ENCODE assay signal across 10 mouse cellular contexts in genomic region chr2:153526850-153527530, GRCm38 (mm10). TPM values are rescaled to one million over a fixed set of nuclear protein-coding genes. Genes with fewer than 3 reads are reported as not detected.
DNase-seq lines count a peak whose midpoint lies in the region; ATAC-seq and TF ChIP-seq lines count a peak whose summit lies in the region.
"Had no signal": no experiment of that assay in that cellular context is flagged by ENCODE, and none has a peak within 500 bp of the region (broad histone marks: within the 10 kb centered on the region; RNA-seq: fewer than 3 reads in every experiment).

No protein-coding gene starts in this region.

- no peak for DNase-seq in heart, postnatal 36 days
- DNase-seq in MEL (ENCODE audit: low read depth, low spot score): no peak
- DNase-seq in midbrain, embryonic 11.5 days (ENCODE audit: low spot score, missing footprints): peak; percentile 91
- DNase-seq in gastrocnemius, adult 8-10 months (ENCODE audit: low spot score in 2 of 2): no peak
- DNase-seq in natural killer cell, adult 2 months (ENCODE audit: low spot score in 2 of 2): no peak
- DNase-seq: heart, postnatal 14 days had no signal

- intact Hi-C loops in heart, postnatal 36 days (cut with DNase I): no loop called here

- H3K27me3 ChIP-seq in heart, embryonic 11.5 days (ENCODE audit: control insufficient read depth, insufficient read depth, low read length): peaks cover 8% of the 10 kb centered on the region; the same call in 1 of the 2 replicates
- no peaks in the 10 kb centered on the region for H3K27me3 ChIP-seq in MEL (ENCODE audit: control insufficient read depth in 1 of 2, insufficient read depth in 2 of 2, low read length in 2 of 2)
- H3K27me3 ChIP-seq in hindbrain, embryonic 12.5 days: peaks cover 16% of the 10 kb centered on the region
- H3K27me3 ChIP-seq in midbrain, embryonic 11.5 days (ENCODE audit: control insufficient read depth, insufficient read depth, low read length): peaks cover 17% of the 10 kb centered on the region

- peaks cover 12% of the 10 kb centered on the region for H3K79me2 ChIP-seq in MEL (ENCODE audit: control insufficient read depth, insufficient read depth, low read length, poor library complexity)

- peak overlapping the region; percentile 96 for H3K4me2 ChIP-seq in heart, embryonic 11.5 days
- peak overlapping the region; percentile 95 for H3K4me2 ChIP-seq in hindbrain, embryonic 12.5 days (replicated peaks)
- peak overlapping the region; percentile 96 for H3K4me2 ChIP-seq in midbrain, embryonic 11.5 days

- peaks cover 60% of the 10 kb centered on the region for H3K4me1 ChIP-seq in heart, embryonic 11.5 days (ENCODE audit: control insufficient read depth, insufficient read depth, low read length)
- H3K4me1 ChIP-seq in MEL (ENCODE audit: control insufficient read depth in 1 of 2, insufficient read depth in 2 of 2, low read length in 2 of 2): peaks cover 18 to 29% of the 10 kb centered on the region in 2 experiments
- peaks cover 64% of the 10 kb centered on the region for H3K4me1 ChIP-seq in hindbrain, embryonic 12.5 days
- peaks cover 42% of the 10 kb centered on the region for H3K4me1 ChIP-seq in midbrain, embryonic 11.5 days (ENCODE audit: control insufficient read depth, insufficient read depth, low read length)

- H3K9ac ChIP-seq in heart, embryonic 11.5 days (ENCODE audit: low read depth, low read length): peak overlapping the region; percentile 3; the same call in 1 of the 2 replicates
- peak overlapping the region; percentile 28 for H3K9ac ChIP-seq in MEL (ENCODE audit: control insufficient read depth, low read depth, low read length, poor library complexity, severe bottlenecking)
- H3K9ac ChIP-seq in hindbrain, embryonic 12.5 days: peak overlapping the region; percentile 90; the same call in 1 of the 2 replicates
- H3K9ac ChIP-seq in midbrain, embryonic 11.5 days (ENCODE audit: low read length): peak overlapping the region; percentile 27; the same call in 1 of the 2 replicates

- 0 out of 2 replicates have a peak overlapping the region, but pooled peaks have one; percentile 71 for H3K4me3 ChIP-seq in heart, embryonic 11.5 days (ENCODE audit: low read depth, low read length)
- no peak overlapping the region for H3K4me3 ChIP-seq in MEL (ENCODE audit: control insufficient read depth in 1 of 2, insufficient read depth in 1 of 2, low read depth in 2 of 2, low read length in 2 of 2)
- H3K4me3 ChIP-seq in hindbrain, embryonic 12.5 days: peak overlapping the region; percentile 82; the same call in 1 of the 2 replicates
- peak overlapping the region; percentile 77 for H3K4me3 ChIP-seq in midbrain, embryonic 11.5 days (ENCODE audit: low read depth, low read length)
- H3K4me3 ChIP-seq: myocyte had no signal

- H3K36me3 ChIP-seq in heart, embryonic 11.5 days (ENCODE audit: control insufficient read depth, insufficient read depth, low read length): no peaks in the 10 kb centered on the region
- H3K36me3 ChIP-seq in MEL (ENCODE audit: control insufficient read depth in 1 of 2, insufficient read depth in 2 of 2, low read length in 2 of 2): peaks cover 0 to 22% of the 10 kb centered on the region in 2 experiments; a peak in 2 of 4 replicates
- no peaks in the 10 kb centered on the region for H3K36me3 ChIP-seq in hindbrain, embryonic 12.5 days
- H3K36me3 ChIP-seq in midbrain, embryonic 11.5 days (ENCODE audit: control insufficient read depth, insufficient read depth, low read length): no peaks in the 10 kb centered on the region

- no peaks in the 10 kb centered on the region for H3K9me3 ChIP-seq in heart, embryonic 11.5 days (replicated peaks; ENCODE audit: control insufficient read depth, low read length)
- H3K9me3 ChIP-seq in MEL (replicated peaks; ENCODE audit: insufficient read depth, low read length): no peaks in the 10 kb centered on the region
- no peaks in the 10 kb centered on the region for H3K9me3 ChIP-seq in hindbrain, embryonic 12.5 days (replicated peaks)
- H3K9me3 ChIP-seq in midbrain, embryonic 11.5 days (ENCODE audit: control insufficient read depth, low read length): no peaks in the 10 kb centered on the region

- WGBS in heart, embryonic 11.5 days (ENCODE audit: insufficient replicate concordance): 57% methylated on average over 9 of the region's 9 CpGs
- WGBS in hindbrain, embryonic 12.5 days: 50% methylated on average over 9 of the region's 9 CpGs
- 40% methylated on average over 9 of the region's 9 CpGs for WGBS in midbrain, embryonic 11.5 days

- TF ChIP-seq POLR2A in MEL (IDR thresholded peaks at IDR 0.05; ENCODE audit: control insufficient read depth in 1 of 2, insufficient read depth in 1 of 2, low read depth in 1 of 2, low read length in 2 of 2, poor library complexity in 1 of 2): no peak

- no peak for TF ChIP-seq CTCF in MEL (IDR thresholded peaks at IDR 0.05 in 2 of 3, conservative IDR thresholded peaks at IDR 0.05 in 1 of 3; ENCODE audit: control insufficient read depth in 1 of 3, insufficient read depth in 1 of 3, low read depth in 2 of 3, low read length in 3 of 3, poor library complexity in 1 of 3, severe bottlenecking in 1 of 3)

- TF ChIP-seq EP300 in MEL (IDR thresholded peaks at IDR 0.05; ENCODE audit: low read depth in 1 of 2, low read length in 2 of 2): no peak

- ATAC-seq in heart, embryonic 11.5 days (replicated peaks; ENCODE audit: insufficient number of reproducible peaks, low FRiP score, low TSS enrichment): no peak
- no peak for ATAC-seq in hindbrain, embryonic 12.5 days (ENCODE audit: low FRiP score)
- no peak for ATAC-seq in midbrain, embryonic 11.5 days (ENCODE audit: low FRiP score)
- no peak for ATAC-seq in activated CD4-positive, CD25-positive, alpha-beta regulatory T cell, adult 4 months

- no peak for TF ChIP-seq RAD21 in MEL (IDR thresholded peaks at IDR 0.05; ENCODE audit: low read depth, low read length)

- peak overlapping the region; percentile 86 for H3K27ac ChIP-seq in heart, embryonic 11.5 days (ENCODE audit: low read depth, low read length)
- H3K27ac ChIP-seq in MEL (ENCODE audit: control insufficient read depth, low read depth, low read length): peak overlapping the region; percentile 60
- peak overlapping the region; percentile 97 for H3K27ac ChIP-seq in hindbrain, embryonic 12.5 days
- H3K27ac ChIP-seq in midbrain, embryonic 11.5 days (ENCODE audit: low read depth, low read length): peak overlapping the region; percentile 85

TF ChIP-seq in MEL, 35 proteins besides CTCF, POLR2A, EP300 and RAD21:
- TF ChIP-seq GATA1 (IDR thresholded peaks at IDR 0.05; ENCODE audit: low read depth, low read length) (no peak), SIN3A (IDR thresholded peaks at IDR 0.05; ENCODE audit: low read length) (no peak), E2F4 (IDR thresholded peaks at IDR 0.05; ENCODE audit: borderline replicate concordance, low read depth, low read length) (no peak), NELFE (IDR thresholded peaks at IDR 0.05; ENCODE audit: low read depth, low read length) (no peak), SMC3 (IDR thresholded peaks at IDR 0.05; ENCODE audit: low read depth, low read length) (no peak), POLR2AphosphoS2 (IDR thresholded peaks at IDR 0.05; ENCODE audit: low read length) (no peak), JUND (IDR thresholded peaks at IDR 0.05; ENCODE audit: low read depth, low read length) (no peak), HCFC1 (IDR thresholded peaks at IDR 0.05; ENCODE audit: low read depth, low read length) (no peak), NRF1 (IDR thresholded peaks at IDR 0.05; ENCODE audit: insufficient read depth, low read depth, low read length, poor library complexity, severe bottlenecking) (no peak), MEF2A (IDR thresholded peaks at IDR 0.05; ENCODE audit: extremely low read depth, insufficient replicate concordance, low read depth, low read length, poor library complexity, severe bottlenecking) (no peak), TBP (IDR thresholded peaks at IDR 0.05; ENCODE audit: low read depth, low read length) (no peak), ZNF384 (IDR thresholded peaks at IDR 0.05; ENCODE audit: low read depth, low read length) (no peak)

RNA-seq across cellular contexts. Expression of gene Nol4l, which starts 2.8 kb away (rescaled TPM):
- 16.0 and 16.7 TPM in 2 replicates for polyA plus RNA-seq in heart, embryonic 11.5 days (2014; fragmentation: Nextera tagmentation; extraction: Ambion mirVana)
- 1 to 10 TPM; 3.9 to 4.0 TPM for total RNA-seq in heart, postnatal 36 days (2021)
- 4.4 and 4.5 TPM in 2 replicates for total RNA-seq in MEL (2012; rRNA removed)
- polyA plus RNA-seq in MEL (2012; ENCODE audit: insufficient read depth in 1 of 2, insufficient read length in 2 of 2, low read depth in 1 of 2, low replicate concordance in 2 of 2, missing spikeins in 1 of 2): 1 to 10 TPM in 1 of 2 experiments, not detected in 1; 7.1 TPM
- 33.9 and 36.8 TPM in 2 replicates for polyA plus RNA-seq in hindbrain, embryonic 12.5 days (2016; fragmentation: Nextera tagmentation; extraction: Ambion mirVana)
- 19.5 and 19.9 TPM in 2 replicates for polyA plus RNA-seq in midbrain, embryonic 11.5 days (2014; fragmentation: Nextera tagmentation; extraction: Ambion mirVana)
- under 1 TPM; 0.29 to 0.94 (median 0.41) TPM for total RNA-seq in gastrocnemius, adult 8-10 months (2022)
- polyA plus RNA-seq in activated CD4-positive, CD25-positive, alpha-beta regulatory T cell, adult 4 months (2017; shearing (Covaris generic)): 1 to 10 TPM; 2.7 to 3.5 TPM

RNA-seq across cellular contexts. Expression of gene 4930404H24Rik, which starts 34.4 kb away (rescaled TPM):
- polyA plus RNA-seq in heart, embryonic 11.5 days (2014; fragmentation: Nextera tagmentation; extraction: Ambion mirVana): not detected in 2 replicates
- total RNA-seq in heart, postnatal 36 days (2021): not detected
- not detected in 2 replicates for total RNA-seq in MEL (2012; rRNA removed)
- under 1 TPM in 1 of 2 experiments, not detected in 1; 0.24 TPM for polyA plus RNA-seq in MEL (2012; ENCODE audit: insufficient read depth in 1 of 2, insufficient read length in 2 of 2, low read depth in 1 of 2, low replicate concordance in 2 of 2, missing spikeins in 1 of 2)
- polyA plus RNA-seq in hindbrain, embryonic 12.5 days (2016; fragmentation: Nextera tagmentation; extraction: Ambion mirVana): not detected in 2 replicates
- not detected in 2 replicates for polyA plus RNA-seq in midbrain, embryonic 11.5 days (2014; fragmentation: Nextera tagmentation; extraction: Ambion mirVana)
- not detected for total RNA-seq in gastrocnemius, adult 8-10 months (2022)
- polyA plus RNA-seq in activated CD4-positive, CD25-positive, alpha-beta regulatory T cell, adult 4 months (2017; shearing (Covaris generic)): not detected
- total RNA-seq: heart, postnatal 14 days had no signal
- polyA plus RNA-seq: myocyte had no signal

Comparison
In these comparisons a context has a peak if more than half of its experiments do, and no peak if none do; other contexts are left out.
1. H3K4me3 ChIP-seq: peak in heart, embryonic 11.5 days (single experiment), hindbrain, embryonic 12.5 days (single experiment) and midbrain, embryonic 11.5 days (single experiment); none in MEL (0 of 2).
2. H3K9ac ChIP-seq: peak in every context shown above with its lines; median percentile 90 in hindbrain, embryonic 12.5 days; 28 in MEL; 27 in midbrain, embryonic 11.5 days; 3 in heart, embryonic 11.5 days.
3. Peak in every context shown above with its lines, with median percentiles within 50 percentile points of each other: H3K27ac ChIP-seq and H3K4me2 ChIP-seq.